ENCODE assay signal across 16 mouse cellular contexts in genomic region chr17:8171081-8171480, GRCm38 (mm10). TPM values are rescaled to one million over a fixed set of nuclear protein-coding genes. Genes with fewer than 3 reads are reported as not detected.
"Had no signal": no experiment of that assay in that cellular context is flagged by ENCODE, and none has a peak within 500 bp of the region (broad histone marks: within the 10 kb centered on the region; RNA-seq: fewer than 3 reads in every experiment).

No protein-coding gene starts in this region.

- H3K9me3 ChIP-seq: limb, embryonic 12.5 days; liver, embryonic 13.5 days; lung, embryonic 15.5 days; megakaryocyte, embryonic 14.5 days had no signal

- H3K4me2 ChIP-seq: limb, embryonic 12.5 days; liver, embryonic 13.5 days; lung, embryonic 15.5 days; midbrain, embryonic 11.5 days had no signal

- ATAC-seq: liver, postnatal 0 days; midbrain, embryonic 16.5 days had no signal

- H3K4me1 ChIP-seq: limb, embryonic 12.5 days; liver, embryonic 13.5 days; lung, embryonic 15.5 days had no signal

- DNase-seq: kidney, adult 8-10 months; kidney, postnatal 36 days; layer of hippocampus, adult 9-11 months; layer of hippocampus, postnatal 36 days; liver; liver, embryonic 13.5 days; liver, postnatal 0 days; lung, postnatal 14 days; thymus, postnatal 4 days had no signal

- H3K27me3 ChIP-seq: limb, embryonic 12.5 days; liver, embryonic 13.5 days; lung, embryonic 15.5 days; megakaryocyte, embryonic 14.5 days had no signal

- H3K27ac ChIP-seq: kidney, postnatal 0 days; limb, embryonic 12.5 days; liver, embryonic 13.5 days; lung, embryonic 15.5 days; macrophage had no signal

- H3K4me3 ChIP-seq: limb, embryonic 12.5 days; liver, embryonic 13.5 days; lung, embryonic 15.5 days; megakaryocyte, embryonic 14.5 days had no signal

- H3K9ac ChIP-seq: limb, embryonic 12.5 days; liver, embryonic 13.5 days; liver, postnatal 0 days; lung, embryonic 15.5 days had no signal

RNA-seq across cellular contexts. Expression of gene Gm49673, which starts 23.5 kb away (rescaled TPM):
- polyA plus RNA-seq: limb, embryonic 12.5 days; liver, embryonic 13.5 days; liver, postnatal 0 days; macrophage; midbrain, embryonic 11.5 days; midbrain, embryonic 16.5 days had no signal
